Mouse (Mus musculus): ENCODE data around the gene Dync1li1. TPM values are rescaled to one million over a fixed set of nuclear protein-coding genes. Genes with fewer than 3 reads are reported as not detected.

Dync1li1 gene
- polyA plus RNA-seq, 1 experiment from 2014 or later, result 44.5 TPM

GRCm38 (mm10) chr9:114697926-114698325, 9.3 kb downstream of the Dync1li1 start:
- no peak overlapping the region for H3K27ac ChIP-seq (ENCODE audit: low read length)
- no peak for ATAC-seq
- no peaks in the 10 kb centered on the region for H3K4me1 ChIP-seq (ENCODE audit: insufficient read depth, low read depth, low read length)
- no peaks in the 10 kb centered on the region for H3K9me3 ChIP-seq (ENCODE audit: low read length)
- H3K27me3 ChIP-seq (replicated peaks; ENCODE audit: insufficient read depth, low read length), result no peaks in the 10 kb centered on the region
- H3K4me2 ChIP-seq (replicated peaks; ENCODE audit: low read depth, low read length), result no peak overlapping the region
- H3K4me3 ChIP-seq (ENCODE audit: low read depth, low read length), result no peak overlapping the region
- no peak for DNase-seq (ENCODE audit: low spot score)
- 0 out of 2 replicates have a peak, but pooled peaks cover 7% of the 10 kb centered on the region for H3K36me3 ChIP-seq (ENCODE audit: insufficient read depth, low read length)
- TF ChIP-seq EP300 (IDR thresholded peaks at IDR 0.05) (no peak), CTCF (IDR thresholded peaks at IDR 0.05) (no peak)
- WGBS, result 94% methylated on average over 5 of the region's 5 CpGs
- H3K9ac ChIP-seq (replicated peaks; ENCODE audit: low read depth), result no peak overlapping the region

GRCm38 (mm10) chr9:114699262-114699661, 10.7 kb downstream of the Dync1li1 start:
- H3K4me1 ChIP-seq (ENCODE audit: insufficient read depth, low read depth, low read length), result no peaks in the 10 kb centered on the region
- no peak overlapping the region for H3K27ac ChIP-seq (ENCODE audit: low read length)
- H3K4me2 ChIP-seq (replicated peaks; ENCODE audit: low read depth, low read length), result no peak overlapping the region
- no peak overlapping the region for H3K9ac ChIP-seq (replicated peaks; ENCODE audit: low read depth)
- TF ChIP-seq EP300 (IDR thresholded peaks at IDR 0.05), result no peak
- no peak for TF ChIP-seq CTCF (IDR thresholded peaks at IDR 0.05)
- 72% methylated on average over 6 of the region's 6 CpGs for WGBS
- H3K27me3 ChIP-seq (replicated peaks; ENCODE audit: insufficient read depth, low read length), result no peaks in the 10 kb centered on the region
- DNase-seq (ENCODE audit: low spot score), result no peak
- no peak overlapping the region for H3K4me3 ChIP-seq (ENCODE audit: low read depth, low read length)
- 0 out of 2 replicates have a peak, but pooled peaks cover 6% of the 10 kb centered on the region for H3K36me3 ChIP-seq (ENCODE audit: insufficient read depth, low read length)
- no peaks in the 10 kb centered on the region for H3K9me3 ChIP-seq (ENCODE audit: low read length)
- ATAC-seq, result no peak

- H3K4me3 ChIP-seq (ENCODE audit: low read depth, low read length), result no peak overlapping the region
- H3K9ac ChIP-seq (replicated peaks; ENCODE audit: low read depth), result no peak overlapping the region
- H3K27me3 ChIP-seq (replicated peaks; ENCODE audit: insufficient read depth, low read length), result no peaks in the 10 kb centered on the region
- H3K9me3 ChIP-seq (ENCODE audit: low read length), result no peaks in the 10 kb centered on the region
- WGBS, result 90% methylated on average over 13 of the region's 16 CpGs
- H3K4me2 ChIP-seq (replicated peaks; ENCODE audit: low read depth, low read length), result no peak overlapping the region
- ATAC-seq, result no peak
- TF ChIP-seq CTCF (IDR thresholded peaks at IDR 0.05) (no peak), EP300 (IDR thresholded peaks at IDR 0.05) (no peak)
- H3K27ac ChIP-seq (ENCODE audit: low read length), result no peak overlapping the region
- H3K4me1 ChIP-seq (ENCODE audit: insufficient read depth, low read depth, low read length), result no peaks in the 10 kb centered on the region
- H3K36me3 ChIP-seq (ENCODE audit: insufficient read depth, low read length), result no peaks in the 10 kb centered on the region
- DNase-seq (ENCODE audit: low spot score), result no peak
Observed at GRCm38 (mm10) chr9:114699882-114700665, 11.5 kb downstream of the Dync1li1 start.

GRCm38 (mm10) chr9:114701031-114701430, 12.4 kb downstream of the Dync1li1 start:
- DNase-seq (ENCODE audit: low spot score) (peak; percentile 17), ATAC-seq (no peak)
- peaks cover 3% of the 10 kb centered on the region; the same call in 1 of the 2 replicates for H3K36me3 ChIP-seq (ENCODE audit: insufficient read depth, low read length)
- TF ChIP-seq CTCF (IDR thresholded peaks at IDR 0.05) (no peak), EP300 (IDR thresholded peaks at IDR 0.05) (no peak)
- no peaks in the 10 kb centered on the region for H3K9me3 ChIP-seq (ENCODE audit: low read length)
- H3K4me1 ChIP-seq (ENCODE audit: insufficient read depth, low read depth, low read length), result no peaks in the 10 kb centered on the region
- no peak overlapping the region for H3K27ac ChIP-seq (ENCODE audit: low read length)
- no peak overlapping the region for H3K4me2 ChIP-seq (replicated peaks; ENCODE audit: low read depth, low read length)
- WGBS, result 67% methylated on average over 2 of the region's 2 CpGs
- no peak overlapping the region for H3K9ac ChIP-seq (replicated peaks; ENCODE audit: low read depth)
- no peak overlapping the region for H3K4me3 ChIP-seq (ENCODE audit: low read depth, low read length)
- no peaks in the 10 kb centered on the region for H3K27me3 ChIP-seq (replicated peaks; ENCODE audit: insufficient read depth, low read length)

- DNase-seq (ENCODE audit: low spot score), result no peak
- no peak overlapping the region for H3K27ac ChIP-seq (ENCODE audit: low read length)
- ATAC-seq, result no peak
- H3K9me3 ChIP-seq (ENCODE audit: low read length), result no peaks in the 10 kb centered on the region
- no peaks in the 10 kb centered on the region for H3K27me3 ChIP-seq (replicated peaks; ENCODE audit: insufficient read depth, low read length)
- no peak overlapping the region for H3K4me3 ChIP-seq (ENCODE audit: low read depth, low read length)
- peaks cover 5% of the 10 kb centered on the region; the same call in 1 of the 2 replicates for H3K36me3 ChIP-seq (ENCODE audit: insufficient read depth, low read length)
- TF ChIP-seq EP300 (IDR thresholded peaks at IDR 0.05) (no peak), CTCF (IDR thresholded peaks at IDR 0.05) (no peak)
- no peak overlapping the region for H3K9ac ChIP-seq (replicated peaks; ENCODE audit: low read depth)
- H3K4me2 ChIP-seq (replicated peaks; ENCODE audit: low read depth, low read length), result no peak overlapping the region
- WGBS, result 81% methylated on average over 4 of the region's 4 CpGs
- no peaks in the 10 kb centered on the region for H3K4me1 ChIP-seq (ENCODE audit: insufficient read depth, low read depth, low read length)
Observed at GRCm38 (mm10) chr9:114701921-114702320, 13.3 kb downstream of the Dync1li1 start.

- no peak overlapping the region for H3K4me3 ChIP-seq (ENCODE audit: low read depth, low read length)
- peak; percentile 23 for DNase-seq (ENCODE audit: low spot score)
- H3K36me3 ChIP-seq (ENCODE audit: insufficient read depth, low read length), result peaks cover 18% of the 10 kb centered on the region; the same call in 1 of the 2 replicates
- no peak overlapping the region for H3K4me2 ChIP-seq (replicated peaks; ENCODE audit: low read depth, low read length)
- no peak overlapping the region for H3K9ac ChIP-seq (replicated peaks; ENCODE audit: low read depth)
- H3K27ac ChIP-seq (ENCODE audit: low read length), result no peak overlapping the region
- no peaks in the 10 kb centered on the region for H3K4me1 ChIP-seq (ENCODE audit: insufficient read depth, low read depth, low read length)
- no peak; the same call in 1 of the 2 replicates for ATAC-seq
- 73% methylated on average over 4 of the region's 4 CpGs for WGBS
- no peaks in the 10 kb centered on the region for H3K9me3 ChIP-seq (ENCODE audit: low read length)
- TF ChIP-seq EP300 (IDR thresholded peaks at IDR 0.05) (no peak), CTCF (IDR thresholded peaks at IDR 0.05) (no peak)
- no peaks in the 10 kb centered on the region for H3K27me3 ChIP-seq (replicated peaks; ENCODE audit: insufficient read depth, low read length)
Observed at GRCm38 (mm10) chr9:114707805-114708204, 19.2 kb downstream of the Dync1li1 start.
